In the genomic region with DNA sequence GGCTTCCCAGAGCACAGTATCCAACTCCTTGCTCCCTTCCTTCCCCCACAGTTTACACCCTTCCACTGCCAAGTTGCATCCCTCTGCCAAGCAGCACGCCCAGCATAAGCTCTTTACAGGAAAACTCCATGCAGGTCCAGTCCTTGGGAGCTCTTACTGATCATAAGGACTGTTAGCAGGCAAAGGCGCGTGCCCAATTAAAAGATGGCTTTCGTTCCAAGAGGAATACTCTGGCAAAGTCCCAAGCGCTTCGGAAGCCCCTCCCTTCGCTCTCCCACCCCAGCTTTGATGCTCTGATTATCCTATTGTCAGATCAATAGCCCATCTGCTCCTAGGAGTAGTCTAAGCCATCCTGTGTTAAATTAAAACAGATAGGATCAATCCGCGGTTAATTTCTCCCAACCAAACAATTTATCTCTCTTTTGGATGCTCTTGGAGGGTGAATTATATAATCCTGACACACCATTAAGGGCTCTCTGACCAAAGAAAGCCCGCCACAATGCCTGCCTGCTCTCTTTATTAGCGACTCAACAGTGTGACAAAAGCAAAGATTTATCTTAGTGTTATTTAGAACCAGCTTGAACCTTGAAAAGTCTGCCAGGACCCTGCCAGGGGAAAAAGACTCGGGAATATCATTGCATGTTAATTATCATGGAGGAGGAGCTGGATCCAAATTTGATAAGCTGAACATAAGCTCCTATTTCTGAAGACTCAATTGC, we compare ENCODE assay signal across 9 mouse cellular contexts.
DNase-seq lines count a peak whose midpoint lies in the region; ATAC-seq lines count a peak whose summit lies in the region.
"Had no signal": no experiment of that assay in that cellular context is flagged by ENCODE, and none has a peak within 500 bp of the region (broad histone marks: within the 10 kb centered on the region; RNA-seq: fewer than 3 reads in every experiment).

No protein-coding gene starts in this region.

- no peaks in the 10 kb centered on the region for H3K27me3 ChIP-seq in hindbrain, embryonic 10.5 days (ENCODE audit: insufficient read depth, poor library complexity, severe bottlenecking)
- no peaks in the 10 kb centered on the region for H3K27me3 ChIP-seq in kidney, embryonic 14.5 days (ENCODE audit: control insufficient read depth, insufficient read depth, low read length)

- DNase-seq in cerebellum, postnatal 10 days, result peak; percentile 79 to 82
- no peak for DNase-seq in cerebellum, adult 8-10 months
- peak; percentile 3 for DNase-seq in hindbrain, embryonic 10.5 days (ENCODE audit: low spot score)
- peak; percentile 25 to 49 for DNase-seq in left cerebral cortex, postnatal 14 days (ENCODE audit: low spot score in 2 of 2)
- DNase-seq in retina, postnatal 7 days (ENCODE audit: low read depth, low spot score), result peak; percentile 8
- DNase-seq in testis, postnatal 14 days (ENCODE audit: low spot score), result no peak
- DNase-seq in kidney, adult 8-10 months, result no peak

- intact Hi-C loops in left cerebral cortex, postnatal 14 days (cut with DNase I), result no loop called here

- H3K36me3 ChIP-seq in hindbrain, embryonic 10.5 days, result no peaks in the 10 kb centered on the region
- H3K36me3 ChIP-seq in kidney, embryonic 14.5 days (ENCODE audit: control insufficient read depth, insufficient read depth, low read length), result no peaks in the 10 kb centered on the region

- ATAC-seq in kidney, embryonic 14.5 days (ENCODE audit: low FRiP score, low TSS enrichment), result no peak

- H3K4me3 ChIP-seq in hindbrain, embryonic 10.5 days, result no peak overlapping the region
- H3K4me3 ChIP-seq in kidney, embryonic 14.5 days (ENCODE audit: low read length), result no peak overlapping the region

- no peak overlapping the region for H3K4me2 ChIP-seq in kidney, embryonic 14.5 days (replicated peaks; ENCODE audit: low read depth, low read length)
- H3K4me2 ChIP-seq: liver, embryonic 11.5 days had no signal

- no peak overlapping the region for H3K27ac ChIP-seq in hindbrain, embryonic 10.5 days
- H3K27ac ChIP-seq in kidney, embryonic 14.5 days (ENCODE audit: low read depth, low read length), result no peak overlapping the region

- H3K9me3 ChIP-seq in hindbrain, embryonic 10.5 days, result no peaks in the 10 kb centered on the region
- no peaks in the 10 kb centered on the region for H3K9me3 ChIP-seq in kidney, embryonic 14.5 days (ENCODE audit: control insufficient read depth, low read length)

- no peak overlapping the region for H3K9ac ChIP-seq in kidney, embryonic 14.5 days (ENCODE audit: low read depth, low read length)

- WGBS in hindbrain, embryonic 10.5 days, result 71% methylated on average over 12 of the region's 12 CpGs
- WGBS in kidney, embryonic 14.5 days, result 72% methylated on average over 12 of the region's 12 CpGs

- H3K4me1 ChIP-seq in hindbrain, embryonic 10.5 days (replicated peaks), result no peaks in the 10 kb centered on the region
- no peaks in the 10 kb centered on the region for H3K4me1 ChIP-seq in kidney, embryonic 14.5 days (ENCODE audit: control insufficient read depth, insufficient read depth, low read length)

Comparison
In these comparisons a context has a peak if more than half of its experiments do, and no peak if none do; other contexts are left out.
1. DNase-seq: peak in cerebellum, postnatal 10 days (2 of 2), hindbrain, embryonic 10.5 days (single experiment), left cerebral cortex, postnatal 14 days (2 of 2) and retina, postnatal 7 days (single experiment); none in cerebellum, adult 8-10 months (single experiment), testis, postnatal 14 days (single experiment) and kidney, adult 8-10 months (0 of 2).